Mouse (Mus musculus) lung, embryonic 14.5 days (tissue): ENCODE data around the gene Pcnt. TPM values are rescaled to one million over a fixed set of nuclear protein-coding genes. Genes with fewer than 3 reads are reported as not detected.

Experiments
- ATAC-seq: fragments of 200-750 bp; cut with Nextera tagmentation; 2 replicates; pipeline ENCODE4 v1.8.0; 2017; ENCODE audit warnings: mild to moderate bottlenecking, moderate TSS enrichment, moderate library complexity; ENCODE audit not compliant: insufficient read depth
- DNase-seq: peaks from one replicate; pipeline ENCODE4 v3.0.0-alpha.2; 2015
- H3K27ac ChIP-seq: fragments of 300-500 bp; sonication (generic); 2 replicates; pipeline ENCODE4 v1.5.1; 2014; ENCODE audit warnings: low read depth, mild to moderate bottlenecking, moderate library complexity
- H3K27me3 ChIP-seq: fragments of 300-500 bp; sonication (generic); 2 replicates; pipeline ENCODE4 v1.6.1; 2014; ENCODE audit warnings: low read length, control low read depth; ENCODE audit not compliant: insufficient read depth
- H3K36me3 ChIP-seq: fragments of 300-500 bp; sonication (generic); 2 replicates; pipeline ENCODE4 v1.6.1; 2014; ENCODE audit warnings: control low read depth; ENCODE audit not compliant: insufficient read depth
- H3K4me1 ChIP-seq: fragments of 300-500 bp; sonication (generic); 2 replicates; pipeline ENCODE4 v1.6.1; 2014; ENCODE audit warnings: antibody characterized with exemption, control low read depth; ENCODE audit not compliant: insufficient read depth
- H3K4me2 ChIP-seq: fragments of 300-500 bp; sonication (generic); 2 replicates; pipeline ENCODE4 v1.6.1; 2014; ENCODE audit warnings: mild to moderate bottlenecking
- H3K4me3 ChIP-seq: fragments of 300-500 bp; sonication (generic); 2 replicates; pipeline ENCODE4 v1.5.1; 2014; ENCODE audit warnings: low read depth, low read length
- H3K9ac ChIP-seq: fragments of 300-500 bp; sonication (generic); 2 replicates; pipeline ENCODE4 v1.6.1; 2014
- H3K9me3 ChIP-seq: fragments of 300-500 bp; sonication (generic); 2 replicates; pipeline ENCODE4 v1.6.1; 2016; ENCODE audit warnings: low read depth, low read length, control low read depth
- CTCF ChIP-seq: IDR thresholded peaks from 2 replicates; pipeline ENCODE4 v1.5.1; 2016; ENCODE audit warnings: antibody characterized with exemption, low read depth
- WGBS: fragments of 180-500 bp; shearing (Covaris S2); extraction: QIAGEN DNeasy Blood & Tissue Kit; methylation state at CpG from one replicate; pipeline ENCODE4 v1.1.7; 2014; 5-methylcytosine and 5-hydroxymethylcytosine counted together
- polyA plus RNA-seq: library from polyadenylated mRNA; unstranded; fragments of >200 nt; fragmentation: Nextera tagmentation; extraction: Ambion mirVana; gene quantifications from 2 replicates; pipeline ENCODE4 v1.2.1, GENCODE M21; 2014

Gene Pcnt
- polyA plus RNA-seq, 1 experiment from 2014 or later = 20.3 TPM

- no peak for TF ChIP-seq CTCF
- WGBS = 70% methylated on average over 7 of the region's 7 CpGs
- H3K4me1 ChIP-seq = no peaks in the 10 kb centered on the region
- H3K4me2 ChIP-seq = no peak overlapping the region
- H3K9ac ChIP-seq = no peak overlapping the region
- no peak for ATAC-seq
- no peak for DNase-seq
- H3K36me3 ChIP-seq = peaks cover 42% of the 10 kb centered on the region
- H3K27ac ChIP-seq = no peak overlapping the region
- H3K9me3 ChIP-seq = no peaks in the 10 kb centered on the region
- no peak overlapping the region for H3K4me3 ChIP-seq
- no peaks in the 10 kb centered on the region for H3K27me3 ChIP-seq
These were observed 126.4 kb downstream of the Pcnt start for GRCm38 (mm10) chr10:76316194-76316593.

DNA sequence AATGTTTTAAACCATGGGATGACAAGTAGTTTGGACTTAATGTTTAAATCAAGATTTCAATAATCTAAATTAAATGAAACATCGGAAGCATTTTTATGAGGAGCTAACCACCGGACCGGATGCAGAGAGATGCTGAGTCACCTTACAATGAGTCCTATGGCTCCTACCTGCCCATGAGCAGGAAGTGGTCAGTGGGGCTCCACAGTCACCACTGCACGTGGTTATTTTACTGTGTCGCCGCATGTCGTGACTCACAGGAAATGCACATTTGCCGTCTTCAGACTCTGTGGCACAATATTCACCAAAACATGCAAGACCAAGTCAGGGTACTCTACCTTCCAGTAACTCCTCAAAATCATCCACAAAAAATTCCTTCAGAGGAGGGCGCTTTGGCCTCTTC, 135.8 kb downstream of the Pcnt start:
- Histone ChIP-seq H3K27me3 (no peaks in the 10 kb centered on the region), H3K4me2 (no peak overlapping the region), H3K36me3 (peaks cover 47% of the 10 kb centered on the region), H3K9me3 (no peaks in the 10 kb centered on the region), H3K4me1 (no peaks in the 10 kb centered on the region), H3K27ac (no peak overlapping the region), H3K4me3 (no peak overlapping the region), H3K9ac (no peak overlapping the region)
- 87% methylated on average over 9 of the region's 9 CpGs for WGBS
- ATAC-seq = no peak
- DNase-seq = no peak
- no peak for TF ChIP-seq CTCF

Other genes starting within 250 kb of the Pcnt start
- 44.6 and 45.0 TPM in 2 replicates for gene Prmt2, start 204.9 kb downstream of the Pcnt start, polyA plus RNA-seq
- gene S100b, start 188.9 kb downstream of the Pcnt start, polyA plus RNA-seq = 0.16 TPM in 1 of 2 replicates, not detected in the other
- 6.5 and 6.6 TPM in 2 replicates for gene Dip2a, start 97.5 kb downstream of the Pcnt start, polyA plus RNA-seq
- not detected in 2 replicates for gene AC141477.1, start 2.3 kb downstream of the Pcnt start, polyA plus RNA-seq
- 0.14 TPM in 1 of 2 replicates, not detected in the other for gene 2610028H24Rik, start 6.3 kb upstream of the Pcnt start, polyA plus RNA-seq
- 66.8 and 67.6 TPM in 2 replicates for gene Mcm3ap, start 26.1 kb upstream of the Pcnt start, polyA plus RNA-seq
- 5.7 and 6.1 TPM in 2 replicates for gene Ybey, start 26.3 kb upstream of the Pcnt start, polyA plus RNA-seq
- 21.5 and 28.4 TPM in 2 replicates for gene Lss, start 88.8 kb upstream of the Pcnt start, polyA plus RNA-seq
- gene Spatc1l, start 119.5 kb upstream of the Pcnt start, polyA plus RNA-seq = not detected in 2 replicates
- 0.12 TPM in 1 of 2 replicates, not detected in the other for gene Ftcd, start 132.9 kb upstream of the Pcnt start, polyA plus RNA-seq
- 168 and 170 TPM in 2 replicates for gene Col6a2, start 180.8 kb upstream of the Pcnt start, polyA plus RNA-seq